Mouse (Mus musculus) embryonic facial prominence, embryonic 12.5 days (tissue): ENCODE data around the gene Cend1. TPM values are rescaled to one million over a fixed set of nuclear protein-coding genes. Genes with fewer than 3 reads are reported as not detected.
A peak's percentile ranks its signal among the peaks of the same experiment; 100 is the strongest.

Experiments used
- ATAC-seq: fragments of 200-750 bp; cut with Nextera tagmentation; 2 replicates; pipeline ENCODE4 v1.8.0; 2017; ENCODE audit not compliant: insufficient number of reproducible peaks, insufficient read depth, low FRiP score, low TSS enrichment
- H3K27ac ChIP-seq: fragments of 300-500 bp; sonication (generic); 2 replicates; pipeline ENCODE4 v1.5.1; 2016; ENCODE audit warnings: mild to moderate bottlenecking
- H3K27me3 ChIP-seq: fragments of 300-500 bp; sonication (generic); 2 replicates; pipeline ENCODE4 v1.6.1; 2016; ENCODE audit warnings: mild to moderate bottlenecking, moderate library complexity
- H3K36me3 ChIP-seq: fragments of 300-500 bp; sonication (generic); 2 replicates; pipeline ENCODE4 v1.6.1; 2016; ENCODE audit warnings: mild to moderate bottlenecking
- H3K4me1 ChIP-seq: fragments of 300-500 bp; sonication (generic); 2 replicates; pipeline ENCODE4 v1.6.1; 2016
- H3K4me2 ChIP-seq: fragments of 300-500 bp; sonication (generic); replicated peaks from 2 replicates; pipeline ENCODE4 v1.6.1; 2016; ENCODE audit warnings: mild to moderate bottlenecking, moderate library complexity
- H3K4me3 ChIP-seq: fragments of 300-500 bp; sonication (generic); 2 replicates; pipeline ENCODE4 v1.5.1; 2016; ENCODE audit warnings: mild to moderate bottlenecking
- H3K9ac ChIP-seq: fragments of 300-500 bp; sonication (generic); 2 replicates; pipeline ENCODE4 v1.6.1; 2016; ENCODE audit warnings: mild to moderate bottlenecking, moderate library complexity
- H3K9me3 ChIP-seq: fragments of 300-500 bp; sonication (generic); 2 replicates; pipeline ENCODE4 v1.6.1; 2016; ENCODE audit warnings: mild to moderate bottlenecking, moderate library complexity
- WGBS: fragments of 180-500 bp; shearing (Covaris S2); methylation state at CpG from one replicate; pipeline ENCODE4 v1.1.7; 2016; 5-methylcytosine and 5-hydroxymethylcytosine counted together
- polyA plus RNA-seq: library from polyadenylated mRNA; unstranded; fragments of >200 nt; fragmentation: Nextera tagmentation; extraction: Ambion mirVana; gene quantifications from 2 replicates; pipeline ENCODE4 v1.2.1, GENCODE M21; 2016

Gene Cend1
- polyA plus RNA-seq, 1 experiment from 2014 or later: 7.4 TPM

- WGBS: 98% methylated on average over 10 of the region's 10 CpGs
These were observed 41.3 kb upstream of the Cend1 start for GRCm38 (mm10) chr7:141470637-141470944.

GRCm38 (mm10) chr7:141469901-141470636 lies 40.8 kb upstream of the Cend1 start:
- H3K9ac ChIP-seq: no peak overlapping the region
- 90% methylated on average over 18 of the region's 18 CpGs for WGBS
- H3K9me3 ChIP-seq: no peaks in the 10 kb centered on the region
- peaks cover 41% of the 10 kb centered on the region for H3K4me1 ChIP-seq
- peaks cover 36% of the 10 kb centered on the region for H3K36me3 ChIP-seq
- no peak for ATAC-seq
- H3K27me3 ChIP-seq: peaks cover 11% of the 10 kb centered on the region
- H3K4me2 ChIP-seq: 0 out of 2 replicates have a peak overlapping the region, but pooled peaks have one; percentile 66
- H3K27ac ChIP-seq: no peak overlapping the region
- H3K4me3 ChIP-seq: peak overlapping the region; percentile 75; the same call in 1 of the 2 replicates

More at GRCm38 (mm10) chr7:141470637-141470944, 41.3 kb upstream of the Cend1 start:
- H3K4me3 ChIP-seq: no peak overlapping the region
- no peaks in the 10 kb centered on the region for H3K9me3 ChIP-seq
- H3K27me3 ChIP-seq: peaks cover 6% of the 10 kb centered on the region
- no peak overlapping the region for H3K9ac ChIP-seq
- no peak overlapping the region for H3K4me2 ChIP-seq
- H3K27ac ChIP-seq: no peak overlapping the region
- peaks cover 36% of the 10 kb centered on the region for H3K36me3 ChIP-seq
- ATAC-seq: no peak
- peaks cover 37% of the 10 kb centered on the region for H3K4me1 ChIP-seq

DNA sequence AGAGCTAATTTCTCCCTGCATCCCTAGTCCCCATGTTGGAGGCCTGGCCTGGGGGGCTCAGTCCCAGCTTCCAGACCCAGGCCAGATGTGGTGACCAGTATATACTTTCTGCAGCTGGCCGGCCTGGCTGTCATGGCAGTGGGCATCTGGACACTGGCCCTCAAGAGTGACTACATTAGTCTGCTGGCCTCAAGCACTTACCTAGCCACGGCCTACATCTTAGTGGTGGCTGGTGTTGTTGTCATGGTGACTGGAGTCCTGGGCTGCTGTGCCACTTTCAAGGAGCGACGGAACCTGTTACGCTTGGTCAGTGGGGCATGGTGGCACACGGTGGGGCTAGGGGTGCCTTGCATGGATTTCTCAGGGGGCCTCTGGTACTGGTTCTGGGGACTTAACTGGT lies 40.1 kb upstream of the Cend1 start:
- Histone ChIP-seq H3K9me3 (no peaks in the 10 kb centered on the region), H3K9ac (peak overlapping the region; percentile 77), H3K36me3 (peaks cover 36% of the 10 kb centered on the region), H3K27me3 (peaks cover 18% of the 10 kb centered on the region), H3K4me1 (peaks cover 47% of the 10 kb centered on the region), H3K4me3 (peak overlapping the region; percentile 75), H3K27ac (peak overlapping the region; percentile 82; the same call in 1 of the 2 replicates), H3K4me2 (peak overlapping the region; percentile 66)
- 83% methylated on average over 6 of the region's 6 CpGs for WGBS
- no peak for ATAC-seq

- H3K36me3 ChIP-seq: peaks cover 36% of the 10 kb centered on the region
- peak overlapping the region; percentile 75 for H3K4me3 ChIP-seq
- peaks cover 45% of the 10 kb centered on the region for H3K4me1 ChIP-seq
- H3K27me3 ChIP-seq: peaks cover 25% of the 10 kb centered on the region
- 14% methylated on average over 8 of the region's 8 CpGs for WGBS
- H3K9ac ChIP-seq: peak overlapping the region; percentile 77
- H3K4me2 ChIP-seq: peak overlapping the region; percentile 66
- H3K27ac ChIP-seq: peak overlapping the region; percentile 82
- peak; percentile 70 for ATAC-seq
- no peaks in the 10 kb centered on the region for H3K9me3 ChIP-seq
These were observed 39.4 kb upstream of the Cend1 start for GRCm38 (mm10) chr7:141468522-141469211.

- H3K9ac ChIP-seq: peak overlapping the region; percentile 77
- peaks cover 42% of the 10 kb centered on the region for H3K4me1 ChIP-seq
- H3K27ac ChIP-seq: peak overlapping the region; percentile 82
- peak overlapping the region; percentile 75 for H3K4me3 ChIP-seq
- H3K27me3 ChIP-seq: peaks cover 30% of the 10 kb centered on the region
- H3K36me3 ChIP-seq: peaks cover 36% of the 10 kb centered on the region
- 25% methylated on average over 5 of the region's 5 CpGs for WGBS
- no peaks in the 10 kb centered on the region for H3K9me3 ChIP-seq
- ATAC-seq: no peak
- peak overlapping the region; percentile 66 for H3K4me2 ChIP-seq
These were observed 38.9 kb upstream of the Cend1 start for GRCm38 (mm10) chr7:141468164-141468521.

DNA sequence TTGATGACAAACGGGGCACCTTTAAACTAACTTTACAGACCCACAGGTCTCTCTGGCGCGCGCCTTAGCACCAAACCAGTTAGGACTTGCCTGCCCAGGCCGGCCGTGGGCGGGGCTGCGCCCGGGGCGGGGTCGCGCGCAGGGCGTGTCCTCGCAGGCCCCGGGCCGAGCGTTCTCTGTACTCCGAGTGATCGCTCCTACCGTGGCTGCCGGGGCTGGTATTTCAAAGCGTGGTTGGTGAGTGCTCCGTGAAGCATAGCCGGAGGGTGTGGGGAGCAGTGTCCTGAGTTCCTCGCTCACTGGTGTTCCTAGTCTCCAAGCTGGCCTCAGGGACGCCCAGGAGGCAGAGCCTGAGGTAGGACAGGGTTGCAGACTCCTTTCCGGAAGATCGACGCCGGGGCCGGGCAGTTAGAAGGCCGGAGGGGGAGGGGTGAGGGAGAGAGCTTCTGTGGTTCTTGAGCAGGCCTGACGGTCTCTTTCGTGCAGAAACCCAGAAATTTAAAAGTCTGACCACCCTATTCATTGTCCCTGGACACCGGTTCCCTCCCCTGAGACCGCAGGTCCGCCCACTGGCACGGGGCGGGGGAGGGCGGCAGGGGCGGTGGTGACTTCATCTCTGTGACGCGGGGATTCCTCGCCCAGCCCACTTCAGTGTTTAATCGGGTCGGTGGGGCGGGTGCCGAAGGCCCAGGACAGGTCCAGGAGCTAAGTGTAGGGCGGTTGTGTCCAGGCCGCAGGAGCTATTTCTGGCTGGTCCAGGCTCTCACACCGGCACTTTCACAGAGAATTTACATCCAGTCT lies 38.1 kb upstream of the Cend1 start, which contains the start of gene Cd151:
Gene Cd151, plus strand, starts transcription at position 163 of the 801 bp plus-strand sequence.
- 1% methylated on average over 52 of the region's 52 CpGs for WGBS
- Histone ChIP-seq H3K9me3 (no peaks in the 10 kb centered on the region), H3K9ac (peak within 1 kb of the TSS; percentile 77), H3K4me1 (peaks cover 43% of the 10 kb centered on the region), H3K27me3 (peaks cover 37% of the 10 kb centered on the region), H3K4me2 (peak within 1 kb of the TSS; percentile 66), H3K27ac (peak within 1 kb of the TSS; percentile 82), H3K36me3 (peaks cover 31% of the 10 kb centered on the region), H3K4me3 (peak within 1 kb of the TSS; percentile 75)
- peak; percentile 70 for ATAC-seq

GRCm38 (mm10) chr7:141466607-141467148 lies 37.4 kb upstream of the Cend1 start:
- H3K36me3 ChIP-seq: peaks cover 25% of the 10 kb centered on the region
- peak overlapping the region; percentile 75 for H3K4me3 ChIP-seq
- 61% methylated on average over 10 of the region's 10 CpGs for WGBS
- ATAC-seq: no peak
- H3K4me2 ChIP-seq: peak overlapping the region; percentile 66
- peak overlapping the region; percentile 82; the same call in 1 of the 2 replicates for H3K27ac ChIP-seq
- H3K9ac ChIP-seq: peak overlapping the region; percentile 77
- peaks cover 45% of the 10 kb centered on the region for H3K27me3 ChIP-seq
- peaks cover 50% of the 10 kb centered on the region for H3K4me1 ChIP-seq
- no peaks in the 10 kb centered on the region for H3K9me3 ChIP-seq

- no peak overlapping the region for H3K27ac ChIP-seq
- ATAC-seq: no peak
- H3K4me3 ChIP-seq: no peak overlapping the region
- no peak overlapping the region for H3K9ac ChIP-seq
- peaks cover 52% of the 10 kb centered on the region for H3K27me3 ChIP-seq
- H3K36me3 ChIP-seq: peaks cover 19% of the 10 kb centered on the region
- no peaks in the 10 kb centered on the region for H3K9me3 ChIP-seq
- WGBS: 74% methylated on average over 7 of the region's 7 CpGs
- H3K4me2 ChIP-seq: no peak overlapping the region
- peaks cover 54% of the 10 kb centered on the region for H3K4me1 ChIP-seq
These were observed 36.7 kb upstream of the Cend1 start for GRCm38 (mm10) chr7:141466045-141466394.

- Histone ChIP-seq H3K4me3 (peak overlapping the region; percentile 20), H3K9ac (no peak overlapping the region), H3K4me2 (peak overlapping the region; percentile 44), H3K36me3 (peaks cover 14% of the 10 kb centered on the region), H3K9me3 (no peaks in the 10 kb centered on the region), H3K4me1 (peaks cover 54% of the 10 kb centered on the region), H3K27ac (0 out of 2 replicates have a peak overlapping the region, but pooled peaks have one; percentile 47), H3K27me3 (peaks cover 57% of the 10 kb centered on the region)
- 28% methylated on average over 10 of the region's 10 CpGs for WGBS
- ATAC-seq: no peak
These were observed 36.2 kb upstream of the Cend1 start for GRCm38 (mm10) chr7:141465388-141466044.

DNA sequence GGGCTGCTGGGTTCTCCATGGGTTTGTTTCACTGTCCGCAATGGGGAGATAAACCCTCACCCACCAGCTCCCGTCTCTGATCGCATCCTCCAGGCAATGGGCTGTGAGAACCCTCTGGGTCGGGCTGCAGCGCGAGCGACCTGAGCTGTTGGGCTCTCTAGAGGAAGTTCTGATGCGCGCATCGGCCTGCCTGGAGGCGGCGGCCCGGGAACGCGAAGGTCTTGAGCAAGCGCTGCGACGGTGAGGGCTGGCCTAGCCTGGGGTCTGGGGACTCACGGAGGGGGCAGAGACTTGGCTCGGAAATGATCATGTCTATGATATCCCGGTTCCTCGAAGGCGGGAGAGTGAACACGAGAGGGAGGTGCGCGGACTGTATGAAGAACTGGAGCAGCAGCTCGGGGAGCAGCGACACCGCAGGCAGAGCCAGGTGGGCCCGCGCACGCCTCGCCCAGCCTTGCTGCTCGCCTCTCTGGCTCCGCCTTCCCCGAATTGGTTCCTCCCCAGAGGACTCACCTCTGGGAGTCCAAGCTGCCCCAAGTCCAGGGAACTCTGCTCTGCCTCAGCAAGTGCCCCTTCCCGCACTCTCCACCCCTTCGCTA lies 35.4 kb upstream of the Cend1 start:
- peak overlapping the region; percentile 43 for H3K9ac ChIP-seq
- H3K4me2 ChIP-seq: peak overlapping the region; percentile 44
- peaks cover 65% of the 10 kb centered on the region for H3K27me3 ChIP-seq
- no peak for ATAC-seq
- H3K9me3 ChIP-seq: no peaks in the 10 kb centered on the region
- 4% methylated on average over 33 of the region's 38 CpGs for WGBS
- peaks cover 6% of the 10 kb centered on the region; the same call in 1 of the 2 replicates for H3K36me3 ChIP-seq
- H3K27ac ChIP-seq: 0 out of 2 replicates have a peak overlapping the region, but pooled peaks have one; percentile 47
- H3K4me1 ChIP-seq: peaks cover 49% of the 10 kb centered on the region
- H3K4me3 ChIP-seq: peak overlapping the region; percentile 20
